Mouse (Mus musculus) left cerebral cortex, adult 11 months (tissue): ENCODE measurements around the gene Svbp.

ENCODE experiments used
- DNase-seq: peaks from one replicate; pipeline ENCODE4 v3.0.0; 2022; ENCODE audit warnings: low spot score

Svbp gene

DNA sequence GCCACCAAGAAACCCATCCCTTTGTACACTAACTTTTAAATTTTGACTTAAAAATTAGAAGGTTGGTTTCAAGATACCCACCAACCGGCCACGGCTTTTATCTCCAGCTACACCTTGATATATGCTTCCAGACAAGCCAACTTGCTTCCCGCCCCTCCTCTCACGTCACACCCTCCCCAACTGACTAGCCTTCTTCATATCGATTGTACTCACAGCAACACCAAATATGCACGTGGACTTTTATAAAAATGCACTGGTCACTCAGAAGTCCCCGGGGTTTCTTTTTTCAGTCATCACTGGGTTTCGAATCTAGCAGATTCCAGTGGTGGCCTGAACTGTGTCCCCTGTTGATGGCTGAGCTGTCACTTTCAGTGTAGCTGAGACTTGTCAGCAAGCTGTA is 4.5 kb upstream of the Svbp start:
- no peak for DNase-seq

DNA sequence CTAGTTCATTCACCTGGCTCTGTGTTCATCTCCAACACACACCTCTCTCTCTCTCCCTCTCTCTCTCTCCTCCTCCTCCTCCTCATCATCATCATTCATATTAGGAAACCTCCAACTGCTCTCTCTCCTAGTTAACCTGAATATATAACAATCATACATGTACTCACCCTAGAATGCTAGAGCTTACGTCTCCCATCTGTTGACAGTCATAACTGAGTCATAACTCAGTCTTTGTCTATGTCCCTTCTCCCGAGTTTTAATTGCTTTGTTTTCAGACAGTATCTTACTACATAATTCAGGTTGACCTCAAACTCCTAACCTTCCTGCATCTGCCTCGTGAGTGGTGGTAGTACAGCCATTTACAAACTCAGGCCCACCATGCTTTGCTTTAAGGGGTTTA is 3.8 kb upstream of the Svbp start:
- DNase-seq, result no peak

DNA sequence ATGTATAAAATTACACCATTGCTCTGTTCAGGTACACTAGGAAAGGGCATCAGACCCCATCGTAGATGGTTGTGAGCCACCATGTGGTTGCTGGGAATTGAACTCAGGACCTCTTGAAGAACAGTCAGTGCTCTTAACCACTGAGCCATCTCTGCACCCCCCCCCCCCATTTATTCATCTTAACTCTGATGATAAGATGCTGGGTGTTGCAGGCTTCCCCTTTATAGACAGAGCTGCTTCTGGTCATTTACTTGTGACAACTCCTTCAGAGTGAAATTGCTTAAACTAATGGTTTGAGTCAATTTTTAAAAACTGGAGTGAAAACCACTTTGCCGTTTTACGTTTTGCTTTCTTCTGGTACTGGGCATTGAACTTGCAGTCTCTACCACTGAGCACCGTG is 2.3 kb upstream of the Svbp start:
- DNase-seq, result no peak

DNA sequence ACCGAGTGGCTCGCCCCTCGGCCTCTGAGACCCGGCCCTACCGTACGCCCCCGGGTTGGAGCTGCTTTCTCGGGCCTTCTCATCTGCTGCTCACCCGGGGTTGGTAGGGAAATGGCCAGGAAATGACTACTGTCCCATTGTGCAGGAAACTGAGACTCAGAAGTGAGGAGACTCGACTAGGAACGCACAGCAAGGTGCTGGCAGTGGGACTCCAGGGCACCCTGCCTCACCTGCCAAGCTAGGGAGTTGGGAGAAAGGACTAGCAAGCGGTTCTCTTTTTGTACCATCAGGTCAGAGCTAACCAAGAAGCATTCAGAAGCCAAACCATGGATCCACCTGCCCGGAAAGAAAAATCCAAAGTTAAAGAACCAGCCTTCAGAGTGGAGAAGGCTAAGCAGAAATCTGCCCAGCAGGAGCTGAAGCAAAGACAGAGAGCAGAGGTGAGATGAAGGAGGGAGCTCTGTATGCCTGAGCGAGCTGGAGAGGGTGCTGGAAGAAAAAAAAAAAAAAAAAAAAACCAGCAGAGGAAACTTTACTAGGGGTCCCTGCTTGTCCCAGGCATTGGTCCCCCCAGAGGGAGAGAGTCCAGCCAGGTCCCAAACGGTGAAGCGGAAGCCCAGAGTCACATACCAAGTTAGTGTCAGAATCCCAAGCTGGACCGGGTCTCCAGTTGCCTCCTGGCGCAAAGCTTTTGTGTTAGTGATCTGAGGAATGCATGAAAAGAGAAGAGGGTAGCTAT is 645 bp downstream of the Svbp start:
- no peak for DNase-seq

DNA sequence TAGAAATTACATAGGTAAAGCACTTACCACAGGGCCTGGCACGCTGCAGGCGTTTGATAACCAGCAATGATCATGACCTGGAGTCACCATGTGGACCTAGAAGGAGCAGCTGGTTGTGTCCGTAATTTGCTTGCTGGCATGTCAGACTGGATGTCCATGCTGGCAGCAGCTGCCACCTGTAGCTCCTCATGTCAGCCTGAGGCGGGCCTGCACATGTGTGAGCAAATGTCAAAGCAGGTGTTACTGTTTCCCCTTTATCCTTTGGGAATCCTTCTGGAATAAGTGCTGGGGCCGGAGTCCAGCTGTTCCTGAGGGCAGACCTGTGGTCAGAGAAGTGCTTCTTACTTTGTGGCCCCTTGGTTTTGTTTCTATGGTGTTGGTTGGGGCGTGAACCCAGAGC is 3.0 kb downstream of the Svbp start:
- no peak for DNase-seq

DNA sequence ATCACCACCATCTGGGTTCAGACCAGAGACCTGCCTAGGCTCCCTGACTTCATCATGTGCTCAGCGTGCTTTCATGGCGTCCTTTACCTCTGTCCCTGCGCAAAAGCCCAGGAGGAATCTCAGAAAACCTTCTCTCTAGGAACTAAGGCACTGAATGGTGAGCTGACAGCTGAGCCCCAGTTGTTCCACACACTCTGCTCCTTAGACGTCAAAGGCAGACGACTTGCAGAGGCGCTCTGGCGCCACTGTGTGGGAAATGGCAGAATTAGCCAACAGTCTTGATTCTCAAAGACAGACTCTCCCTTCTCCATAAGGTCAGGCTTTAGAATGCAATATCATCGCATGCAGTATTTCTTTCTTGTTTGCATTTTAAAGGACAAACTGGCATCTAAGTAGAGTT is 9.6 kb downstream of the Svbp start:
- peak; percentile 34 for DNase-seq

DNA sequence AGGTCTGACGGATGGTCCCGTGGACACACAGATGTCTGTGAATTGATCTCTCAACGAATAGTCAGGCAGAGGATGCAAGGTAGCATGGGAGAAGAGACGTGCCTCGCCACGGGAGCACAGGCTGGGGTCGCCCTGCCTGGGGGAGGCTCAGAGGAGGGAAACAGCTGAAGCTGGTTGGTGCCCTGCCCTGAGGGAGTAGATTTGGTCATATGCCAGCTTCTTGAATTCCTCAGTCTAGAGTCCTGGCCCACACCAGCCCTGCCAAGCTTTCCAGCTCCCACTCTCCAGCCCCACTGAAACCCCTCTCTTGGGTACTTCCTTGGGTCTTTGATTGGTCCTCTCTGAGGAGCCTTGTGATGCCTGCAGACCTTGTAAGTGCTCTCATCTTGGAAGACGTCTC is 21.6 kb downstream of the Svbp start:
- DNase-seq, result no peak

DNA sequence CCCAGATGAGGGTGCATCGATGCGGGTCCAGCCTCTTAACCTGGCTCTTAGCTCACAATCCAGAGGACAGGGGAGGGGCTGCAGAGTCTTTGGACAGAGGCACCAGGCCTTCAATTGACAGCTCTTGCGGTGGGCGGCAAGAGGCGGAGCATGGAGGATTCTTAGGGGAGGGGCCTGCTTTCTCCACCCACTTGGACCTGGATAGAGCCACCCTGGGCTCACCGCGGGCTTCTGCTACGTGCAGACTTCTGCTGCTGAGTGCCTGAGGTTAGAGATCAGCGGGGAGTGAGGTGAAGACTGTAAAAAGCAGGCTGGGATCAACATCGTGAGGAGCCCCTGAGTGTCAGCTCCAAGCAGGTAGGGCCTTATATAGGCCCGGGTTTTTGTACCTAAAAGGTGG is 23.1 kb downstream of the Svbp start, which contains the start of gene Tmem269:
Gene Tmem269, minus strand, starts transcription at position 49 of the 400 bp plus-strand sequence.
- DNase-seq, result no peak

DNA sequence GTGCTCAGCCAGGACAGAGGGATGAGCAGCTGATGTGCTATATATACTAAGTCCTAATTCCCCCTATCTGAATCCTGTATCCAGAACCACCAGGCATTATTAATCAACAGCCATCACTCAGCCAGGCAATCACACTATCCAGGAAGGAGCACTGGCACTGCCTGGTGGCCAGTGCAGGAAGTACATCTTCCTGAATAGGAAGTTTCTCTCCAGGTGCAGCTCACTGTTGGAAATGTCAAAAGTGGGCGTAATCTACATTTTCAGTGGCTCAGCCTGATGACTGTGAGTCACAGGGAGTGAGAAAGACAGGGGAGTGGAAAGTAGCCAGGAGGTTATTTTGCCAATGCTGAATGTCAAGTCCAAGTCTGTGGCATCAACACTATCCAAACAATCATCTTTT is 28.6 kb downstream of the Svbp start:
- no peak for DNase-seq

DNA sequence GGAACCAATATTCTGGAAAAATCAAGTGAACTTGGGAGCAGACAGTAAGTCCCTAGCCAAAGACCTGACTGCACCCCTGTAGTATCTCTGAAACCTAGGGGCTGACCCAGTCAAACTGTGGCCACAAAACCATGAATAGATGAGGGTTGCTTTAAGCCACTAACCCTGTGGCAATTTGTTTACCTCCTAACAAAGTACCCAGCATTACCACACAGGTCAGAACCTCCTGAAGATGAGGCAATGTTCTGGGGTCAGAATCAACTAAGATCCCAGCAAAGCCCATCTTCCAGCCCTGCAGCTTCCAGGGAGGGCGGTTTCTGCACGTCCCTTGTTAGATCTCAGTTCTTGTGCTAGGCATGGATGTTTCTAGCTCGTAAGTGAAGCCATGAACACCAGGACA is 29.4 kb downstream of the Svbp start:
- no peak for DNase-seq

DNA sequence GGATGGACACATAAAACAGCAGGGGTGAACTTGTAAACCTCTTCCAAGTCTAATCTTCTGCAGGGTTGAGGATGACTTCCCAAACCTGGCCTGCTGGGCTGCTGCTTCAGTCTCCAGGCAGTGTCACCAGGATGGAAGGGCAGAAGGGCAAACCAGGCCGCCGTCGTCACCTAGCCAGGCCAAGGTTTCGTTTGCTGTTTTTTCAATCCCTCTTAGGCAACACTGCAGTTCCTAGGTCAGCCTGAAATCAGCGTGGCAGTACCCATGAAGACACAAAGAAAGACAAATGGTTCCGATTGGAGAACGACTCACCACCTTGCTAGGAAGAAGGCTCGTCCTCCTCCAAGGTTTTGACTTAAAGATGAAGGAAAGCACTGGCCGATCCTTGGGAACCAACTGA is 30.6 kb downstream of the Svbp start:
- DNase-seq, result no peak

DNA sequence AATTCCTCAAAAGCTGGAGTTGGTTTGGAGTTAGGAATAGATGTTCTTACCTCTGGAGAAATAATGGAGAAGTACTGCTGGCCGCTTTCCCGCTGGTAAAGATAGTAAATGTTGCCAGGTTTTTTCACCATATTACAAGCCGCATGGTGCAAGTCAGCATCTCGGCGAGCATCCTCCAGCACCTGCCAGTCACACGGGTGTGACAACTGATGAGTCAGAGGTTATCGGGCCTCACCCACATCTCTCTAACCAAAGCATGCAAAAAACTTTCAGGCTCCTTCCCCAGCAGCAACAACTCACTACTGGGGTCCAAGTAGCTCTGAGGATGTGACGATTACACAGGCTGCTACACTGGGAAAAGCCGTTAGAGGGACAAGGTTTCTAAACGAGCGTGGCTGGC is 31.6 kb downstream of the Svbp start:
- DNase-seq, result no peak

DNA sequence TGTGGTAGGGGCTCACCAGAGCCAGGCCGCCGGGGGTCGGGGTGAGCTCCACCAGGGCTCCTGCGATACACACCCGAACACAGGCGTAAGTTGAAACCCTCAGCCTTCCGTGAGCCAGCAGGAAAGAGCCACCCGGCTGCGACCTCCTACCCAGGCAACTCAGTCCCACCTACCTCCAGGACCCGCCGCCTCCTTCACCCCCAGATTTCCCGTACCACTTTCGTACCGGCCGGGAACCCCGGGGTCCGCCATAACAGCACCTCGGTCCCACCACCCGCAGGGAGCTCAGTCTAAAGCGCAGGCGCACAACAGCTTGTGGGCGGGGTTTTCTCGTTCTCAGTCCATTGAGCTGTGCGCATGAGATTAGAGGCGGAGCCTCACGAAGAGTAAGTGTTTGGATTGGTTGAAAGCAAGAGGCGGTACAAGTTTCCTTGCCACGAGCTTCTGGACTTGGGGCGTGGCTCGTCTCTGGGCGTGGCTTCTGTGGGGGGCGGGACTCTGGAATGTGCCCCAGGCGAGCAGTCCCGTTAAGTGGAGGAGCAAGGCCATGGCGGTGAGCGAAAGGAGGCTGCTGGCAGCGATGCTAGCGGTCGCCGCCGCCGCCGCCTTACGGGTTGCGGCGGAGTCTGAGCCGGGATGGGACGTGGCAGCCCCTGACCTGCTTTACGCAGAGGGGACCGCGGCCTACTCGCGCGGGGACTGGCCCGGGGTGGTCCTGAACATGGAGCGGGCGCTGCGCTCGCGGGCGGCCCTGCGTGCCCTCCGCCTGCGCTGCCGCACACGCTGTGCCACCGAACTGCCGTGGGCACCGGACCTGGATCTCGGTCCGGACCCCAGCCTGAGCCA is 37.5 kb downstream of the Svbp start, which contains the start of the genes AU022252 and P3h1:
Gene AU022252, minus strand, starts transcription at position 303 of the 846 bp plus-strand sequence.
Gene P3h1, plus strand, starts transcription at position 506 of the 846 bp plus-strand sequence.
- peak; percentile 99 for DNase-seq

DNA sequence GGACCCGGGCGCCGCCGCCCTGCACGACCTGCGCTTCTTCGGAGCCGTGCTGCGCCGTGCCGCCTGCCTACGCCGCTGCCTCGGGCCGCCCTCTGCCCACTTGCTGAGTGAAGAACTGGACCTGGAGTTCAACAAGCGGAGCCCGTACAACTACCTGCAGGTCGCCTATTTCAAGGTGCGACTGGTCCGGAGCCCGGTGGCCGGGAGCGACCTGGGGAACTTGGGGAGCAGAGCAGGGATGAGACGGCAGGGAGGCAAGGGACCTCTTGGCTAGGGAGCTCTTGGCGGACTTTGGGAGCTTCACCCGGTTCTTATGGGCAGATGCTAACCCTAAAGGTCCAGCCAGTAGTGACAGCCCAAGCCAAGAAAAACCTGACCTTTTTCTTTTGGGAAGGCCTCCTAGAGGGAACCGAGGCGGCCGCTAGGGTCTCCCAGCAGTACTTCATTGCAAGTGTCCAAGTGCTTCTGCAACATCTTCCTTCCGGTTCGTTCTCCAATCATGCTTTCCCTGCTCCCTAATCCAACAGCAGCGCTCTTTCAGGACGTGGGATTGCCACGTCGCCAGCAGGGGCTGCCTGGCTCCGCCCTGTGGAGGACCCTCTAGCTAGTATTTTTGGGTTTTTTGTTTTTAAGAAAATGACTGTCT is 38.3 kb downstream of the Svbp start:
- DNase-seq, result no peak

DNA sequence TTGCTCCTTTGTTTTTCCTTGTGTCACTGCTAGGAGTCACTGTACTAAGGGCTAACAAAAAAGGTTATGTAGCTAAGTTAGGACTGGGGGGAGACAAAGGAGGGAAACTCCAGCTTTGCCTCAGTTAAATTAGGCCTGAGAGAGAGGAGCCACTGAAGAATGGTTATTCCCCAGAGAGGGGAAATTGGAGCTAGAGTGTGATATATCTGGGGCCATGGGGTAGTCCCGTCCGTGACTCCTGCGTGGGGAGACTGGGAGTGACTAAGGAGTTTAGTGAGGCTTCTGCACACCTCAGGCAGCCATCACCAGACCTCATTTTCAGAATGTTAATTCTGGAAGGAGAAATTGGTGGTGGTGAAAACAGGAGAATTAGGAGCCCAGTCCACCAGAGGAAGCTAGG is 39.2 kb downstream of the Svbp start:
- no peak for DNase-seq

DNA sequence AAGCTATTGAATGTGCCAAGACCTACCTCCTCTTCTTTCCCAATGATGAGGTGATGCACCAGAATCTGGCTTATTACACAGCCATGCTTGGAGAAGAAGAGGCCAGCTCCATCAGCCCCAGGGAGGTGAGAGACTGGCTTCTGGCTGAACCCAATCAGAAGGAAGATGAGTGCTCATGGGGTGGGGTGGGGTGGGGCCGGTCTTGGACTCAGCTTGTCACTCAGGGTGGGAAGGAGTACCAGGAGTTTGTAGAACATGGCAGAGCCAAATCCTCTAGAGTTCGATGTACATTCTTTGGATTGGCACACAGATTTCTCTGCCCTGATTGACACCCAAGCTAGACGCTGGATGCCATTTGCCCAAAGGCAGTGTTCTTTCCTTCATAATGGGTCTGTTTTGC is 43.6 kb downstream of the Svbp start:
- DNase-seq, result no peak

DNA sequence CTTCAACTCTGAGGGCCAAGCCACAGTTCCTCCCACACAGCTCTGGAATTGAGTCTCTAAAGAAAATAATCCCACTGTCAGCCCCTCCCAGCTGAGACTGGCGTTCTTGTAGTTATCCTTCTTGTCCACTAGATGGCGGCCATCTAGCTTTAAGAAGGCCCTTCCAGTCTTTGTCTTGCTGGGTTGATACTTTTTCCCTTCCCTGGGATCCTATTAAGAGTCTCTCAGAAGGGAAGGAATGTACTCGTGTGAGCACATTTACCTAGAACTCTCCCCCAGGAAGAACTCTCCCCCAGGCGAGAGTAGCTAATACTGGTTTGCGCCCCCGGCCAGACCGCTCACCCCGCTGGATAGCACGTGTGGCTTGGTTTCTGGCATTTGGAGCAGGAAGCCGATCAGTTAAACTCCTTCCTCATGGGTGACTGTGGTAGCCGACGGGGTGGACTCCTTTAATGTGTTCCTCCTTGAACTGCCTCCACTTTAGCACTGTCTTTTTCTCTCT is 44.1 kb downstream of the Svbp start:
- DNase-seq, result no peak

DNA sequence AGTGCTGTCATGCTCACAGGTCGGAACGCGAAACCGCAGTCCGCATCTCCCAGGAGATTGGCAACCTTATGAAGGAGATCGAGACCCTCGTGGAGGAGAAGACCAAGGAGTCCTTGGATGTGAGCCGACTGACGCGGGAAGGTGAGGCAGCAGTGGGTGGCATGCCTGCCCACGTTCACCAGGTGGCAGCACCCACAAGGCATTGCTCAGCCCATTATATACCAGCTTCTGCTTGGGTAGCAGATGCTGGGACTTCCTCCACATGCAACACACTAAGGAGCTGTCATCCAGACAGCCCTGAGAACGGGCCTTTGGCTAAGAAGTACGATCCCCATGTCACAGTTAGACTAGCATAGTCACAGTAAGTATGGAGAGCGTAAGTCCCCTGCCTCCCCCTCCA is 46.6 kb downstream of the Svbp start:
- DNase-seq, result no peak

DNA sequence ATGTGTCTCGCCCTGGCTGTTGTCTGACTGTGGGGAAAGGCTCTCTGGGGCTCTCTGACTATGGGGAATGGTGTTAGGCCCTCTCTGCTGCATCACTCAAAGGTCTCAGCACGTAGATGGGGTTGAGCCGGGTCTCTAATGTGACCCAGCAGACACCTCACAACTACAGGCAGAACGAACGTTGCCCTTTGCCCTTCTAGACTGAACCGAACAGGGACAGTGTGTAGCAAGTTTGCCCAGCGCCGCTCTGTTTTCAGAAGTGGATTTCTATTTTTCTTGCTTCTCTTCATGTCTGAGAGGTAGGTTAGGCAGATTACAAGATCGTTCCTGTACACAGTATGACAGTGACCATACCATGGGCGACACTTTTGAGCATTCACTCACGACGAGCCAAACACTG is 47.5 kb downstream of the Svbp start:
- DNase-seq, result no peak

DNA sequence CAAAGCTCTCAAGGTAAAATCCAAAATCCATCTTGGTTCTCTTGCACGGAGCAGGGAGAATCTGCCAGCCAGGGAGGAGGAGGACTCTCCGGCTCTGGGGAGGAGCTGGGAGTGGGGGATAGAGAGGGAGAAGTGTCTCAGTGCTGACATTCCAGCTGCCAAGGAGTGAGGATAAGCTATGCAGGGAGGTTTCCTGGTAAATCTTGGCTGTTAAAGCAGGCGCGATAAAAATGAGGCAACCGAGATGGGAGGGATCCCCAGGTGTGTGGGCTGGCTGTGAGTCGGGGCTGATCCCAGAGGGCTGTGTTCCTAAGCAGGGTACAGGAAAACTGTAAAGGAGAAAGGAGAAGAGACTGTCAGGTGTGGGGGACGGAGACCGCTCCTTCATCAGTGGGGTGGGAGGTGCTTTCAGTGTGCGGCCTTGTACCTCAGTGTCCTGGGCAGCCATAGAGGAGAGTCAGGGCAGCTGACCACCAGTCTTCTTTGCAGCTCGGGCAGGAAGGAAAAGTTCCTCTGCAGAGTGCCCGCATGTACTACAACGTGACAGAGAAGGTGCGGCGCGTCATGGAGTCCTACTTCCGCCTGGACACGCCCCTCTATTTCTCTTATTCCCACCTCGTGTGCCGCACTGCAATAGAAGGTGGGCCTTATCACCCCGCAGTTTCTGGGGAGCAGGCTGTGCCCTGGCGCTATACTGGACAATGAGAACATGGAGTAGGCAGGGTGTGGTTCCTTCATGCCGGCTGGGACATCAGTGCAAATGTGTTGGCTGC is 49.5 kb downstream of the Svbp start:
- DNase-seq, result peak; percentile 70

DNA sequence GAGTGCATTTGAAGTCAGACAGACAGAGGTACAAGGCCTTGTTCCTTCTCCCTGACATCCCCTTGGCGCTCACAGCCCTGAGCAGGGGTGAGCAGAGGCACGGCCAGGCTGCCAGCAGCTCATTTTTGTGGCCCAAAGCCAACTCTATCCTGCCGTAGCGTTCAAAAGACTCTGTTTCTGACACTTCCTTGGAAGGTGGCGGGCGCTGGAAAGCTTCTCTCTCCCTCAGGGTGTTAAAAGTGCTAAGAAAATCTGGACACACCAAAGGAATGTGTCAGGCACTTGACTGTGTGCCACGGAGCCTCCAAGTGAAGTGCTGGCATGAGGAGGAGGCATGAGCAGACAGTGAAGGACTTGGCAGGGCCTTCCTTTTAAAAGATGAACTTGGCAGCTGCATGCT is 50.5 kb downstream of the Svbp start:
- no peak for DNase-seq

DNA sequence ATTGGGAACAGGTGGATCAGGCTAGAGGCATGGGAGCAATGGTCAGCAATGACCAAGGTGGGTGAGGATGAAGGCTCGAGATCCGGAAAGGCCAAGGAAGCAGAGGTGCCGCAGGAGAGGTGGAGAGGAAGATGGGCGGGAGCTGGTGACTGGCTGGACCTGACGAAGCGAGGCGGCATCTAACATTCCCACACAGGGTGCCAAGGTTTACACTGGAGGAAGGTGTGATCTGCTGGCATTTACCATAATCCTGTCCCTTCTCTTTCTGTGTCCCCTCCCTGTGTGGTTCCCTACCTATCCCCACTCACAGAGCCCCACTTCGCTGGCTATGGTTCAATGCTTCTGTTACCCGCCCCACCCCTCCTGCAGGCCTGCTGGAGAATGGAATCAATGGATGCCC is 50.9 kb downstream of the Svbp start:
- no peak for DNase-seq
